Mouse (Mus musculus): ENCODE data around the gene Cog2. TPM values are rescaled to one million over a fixed set of nuclear protein-coding genes. Genes with fewer than 3 reads are reported as not detected.

The Cog2 gene
- total RNA-seq (2021), result 10 to 100 TPM; 19.5 to 25.1 TPM

GRCm38 (mm10) chr8:124520249-124521080 lies at the start of gene Cog2:
Gene Cog2, plus strand, starts transcription at chr8:124520767.
- DNase-seq, result peak; percentile 88 to 90
- intact Hi-C loops (cut with DNase I), result no loop called here

- intact Hi-C loops (cut with DNase I), result no loop called here
- no peak for DNase-seq
Observed at GRCm38 (mm10) chr8:124475690-124476089, 44.9 kb upstream of the Cog2 start.

GRCm38 (mm10) chr8:124476701-124477100 lies 43.9 kb upstream of the Cog2 start:
- DNase-seq, result no peak
- intact Hi-C loops (cut with DNase I), result no loop called here

GRCm38 (mm10) chr8:124479251-124479650 lies 41.3 kb upstream of the Cog2 start:
- intact Hi-C loops (cut with DNase I), result no loop called here
- DNase-seq, result no peak

- DNase-seq, result no peak
- intact Hi-C loops (cut with DNase I), result no loop called here
Observed at GRCm38 (mm10) chr8:124480321-124480720, 40.2 kb upstream of the Cog2 start.

- intact Hi-C loops (cut with DNase I), result no loop called here
- no peak for DNase-seq
Observed at GRCm38 (mm10) chr8:124482790-124483189, 37.8 kb upstream of the Cog2 start.

GRCm38 (mm10) chr8:124483356-124484115 lies 37.0 kb upstream of the Cog2 start:
- no peak for DNase-seq
- intact Hi-C loops (cut with DNase I), result no loop called here

GRCm38 (mm10) chr8:124489311-124489710 lies 31.3 kb upstream of the Cog2 start:
- no peak for DNase-seq
- intact Hi-C loops (cut with DNase I), result no loop called here

GRCm38 (mm10) chr8:124489786-124490185 lies 30.8 kb upstream of the Cog2 start:
- DNase-seq, result no peak
- intact Hi-C loops (cut with DNase I), result no loop called here

GRCm38 (mm10) chr8:124494397-124494796 lies 26.2 kb upstream of the Cog2 start:
- DNase-seq, result no peak
- intact Hi-C loops (cut with DNase I), result no loop called here

GRCm38 (mm10) chr8:124494955-124495354 lies 25.6 kb upstream of the Cog2 start:
- no peak for DNase-seq
- intact Hi-C loops (cut with DNase I), result no loop called here

- intact Hi-C loops (cut with DNase I), result no loop called here
Observed at GRCm38 (mm10) chr8:124495676-124496075, 24.9 kb upstream of the Cog2 start.

GRCm38 (mm10) chr8:124496266-124496665 lies 24.3 kb upstream of the Cog2 start:
- DNase-seq, result no peak

More at GRCm38 (mm10) chr8:124495676-124496075, 24.9 kb upstream of the Cog2 start:
- DNase-seq, result no peak

GRCm38 (mm10) chr8:124496871-124497270 lies 23.7 kb upstream of the Cog2 start:
- DNase-seq, result no peak
- intact Hi-C loops (cut with DNase I), result no loop called here

More at GRCm38 (mm10) chr8:124496266-124496665, 24.3 kb upstream of the Cog2 start:
- intact Hi-C loops (cut with DNase I), result no loop called here

- DNase-seq, result no peak
- intact Hi-C loops (cut with DNase I), result no loop called here
Observed at GRCm38 (mm10) chr8:124498398-124498797, 22.2 kb upstream of the Cog2 start.

- intact Hi-C loops (cut with DNase I), result no loop called here
- no peak for DNase-seq
Observed at GRCm38 (mm10) chr8:124499236-124499937, 21.2 kb upstream of the Cog2 start.

GRCm38 (mm10) chr8:124499938-124500239 lies 20.7 kb upstream of the Cog2 start:
- DNase-seq, result no peak
- intact Hi-C loops (cut with DNase I), result no loop called here

GRCm38 (mm10) chr8:124505626-124506025 lies 14.9 kb upstream of the Cog2 start:
- DNase-seq, result no peak
- intact Hi-C loops (cut with DNase I), result no loop called here

GRCm38 (mm10) chr8:124507572-124508320 lies 12.8 kb upstream of the Cog2 start:
- no peak for DNase-seq
- intact Hi-C loops (cut with DNase I), result no loop called here

- intact Hi-C loops (cut with DNase I), result no loop called here
- no peak for DNase-seq
Observed at GRCm38 (mm10) chr8:124508321-124508695, 12.3 kb upstream of the Cog2 start.

GRCm38 (mm10) chr8:124509156-124509555 lies 11.4 kb upstream of the Cog2 start:
- DNase-seq, result no peak
- intact Hi-C loops (cut with DNase I), result no loop called here
